Mouse (Mus musculus) gastrocnemius, postnatal 25 days (tissue): ENCODE results near the gene Gm7358. TPM values are rescaled to one million over a fixed set of nuclear protein-coding genes. Genes with fewer than 3 reads are reported as not detected.
"Not testable (repeated sequence)": the region's sequence is repeated elsewhere in the genome, so short reads cannot be mapped to it uniquely, and the experiment has no call there.

Experiments used
- DNase-seq: peaks from one replicate; pipeline ENCODE4 v3.0.0; 2022
- long read RNA-seq, 2 experiments: library from polyadenylated mRNA; stranded (forward); transcript quantifications; one replicate each; pipeline ENCODE4 v2.0.0; 2021
- total RNA-seq, 2 experiments: library from RNA; stranded (reverse); gene quantifications; 1 replicate in 1 of 2; 2 replicates in 1 of 2; pipeline ENCODE4 v1.2.3; 2021

Gene Gm7358
- not detected for total RNA-seq
- long read RNA-seq, experiment 1, result 0 reads
- long read RNA-seq, experiment 2, result 0 reads

GRCm38 (mm10) chr17:14059431-14059830 lies at the start of gene Gm7358:
Gene Gm7358, minus strand, starts transcription at chr17:14059531.
- DNase-seq, result not testable (repeated sequence)

- DNase-seq, result not testable (repeated sequence)
Observed at GRCm38 (mm10) chr17:14103018-14103417, 43.7 kb upstream of the Gm7358 start.

- not testable (repeated sequence) for DNase-seq
Observed at GRCm38 (mm10) chr17:14101446-14101980, 42.2 kb upstream of the Gm7358 start.

GRCm38 (mm10) chr17:14099886-14100285 lies 40.6 kb upstream of the Gm7358 start:
- not testable (repeated sequence) for DNase-seq

- DNase-seq, result not testable (repeated sequence)
Observed at GRCm38 (mm10) chr17:14094165-14094564, 34.8 kb upstream of the Gm7358 start.

GRCm38 (mm10) chr17:14086629-14087028 lies 27.3 kb upstream of the Gm7358 start:
- DNase-seq, result not testable (repeated sequence)

GRCm38 (mm10) chr17:14041880-14042279 lies 17.5 kb downstream of the Gm7358 start:
- not testable (repeated sequence) for DNase-seq

- DNase-seq, result not testable (repeated sequence)
Observed at GRCm38 (mm10) chr17:14037012-14037411, 22.3 kb downstream of the Gm7358 start.

- DNase-seq, result not testable (repeated sequence)
Observed at GRCm38 (mm10) chr17:14036113-14036512, 23.2 kb downstream of the Gm7358 start.

Other genes starting within 250 kb of the Gm7358 start
- not detected for gene Gm7168, start 111.2 kb downstream of the Gm7358 start, total RNA-seq
- not detected for gene Gm7356, start 55.8 kb downstream of the Gm7358 start, total RNA-seq
- gene Dact2, start 144.8 kb upstream of the Gm7358 start, total RNA-seq, result 1 to 10 TPM; 2.9 to 3.3 TPM
- gene Smoc2, start 220.0 kb upstream of the Gm7358 start, total RNA-seq, result 10 to 100 TPM; 62.2 to 65.8 TPM